Mouse (Mus musculus) urinary bladder, postnatal 4 days (tissue): ENCODE results near the gene Emid1.

Experiments used
- DNase-seq, 2 experiments: peaks; one replicate each; pipeline ENCODE4 v3.0.0; 2021 to 2022; ENCODE audit warnings: low spot score in 2 of 2

Gene Emid1

GRCm38 (mm10) chr11:5151680-5152337 is at the start of gene Emid1:
Gene Emid1, minus strand, starts transcription at chr11:5152257.
- no peak for DNase-seq

GRCm38 (mm10) chr11:5199879-5200278 is 47.8 kb upstream of the Emid1 start:
- no peak for DNase-seq

GRCm38 (mm10) chr11:5197068-5197467 is 45.0 kb upstream of the Emid1 start:
- no peak for DNase-seq

- no peak for DNase-seq
Observed at GRCm38 (mm10) chr11:5196583-5196982, 44.5 kb upstream of the Emid1 start.

- DNase-seq: no peak
Observed at GRCm38 (mm10) chr11:5193576-5193881, 41.5 kb upstream of the Emid1 start.

- DNase-seq: no peak
Observed at GRCm38 (mm10) chr11:5192840-5193575, 41.0 kb upstream of the Emid1 start.

- DNase-seq: no peak
Observed at GRCm38 (mm10) chr11:5192084-5192516, 40.0 kb upstream of the Emid1 start.

- no peak for DNase-seq
Observed at GRCm38 (mm10) chr11:5189239-5189933, 37.3 kb upstream of the Emid1 start.

GRCm38 (mm10) chr11:5188170-5188569 is 36.1 kb upstream of the Emid1 start:
- no peak for DNase-seq

GRCm38 (mm10) chr11:5184832-5185231 is 32.8 kb upstream of the Emid1 start:
- DNase-seq: no peak

- no peak for DNase-seq
Observed at GRCm38 (mm10) chr11:5184250-5184649, 32.2 kb upstream of the Emid1 start.

- DNase-seq: no peak
Observed at GRCm38 (mm10) chr11:5182870-5183269, 30.8 kb upstream of the Emid1 start.

GRCm38 (mm10) chr11:5181850-5182404 is 29.9 kb upstream of the Emid1 start:
- DNase-seq: peak; percentile 73 to 90

GRCm38 (mm10) chr11:5179391-5179790 is 27.3 kb upstream of the Emid1 start:
- DNase-seq: no peak

- DNase-seq: no peak
Observed at GRCm38 (mm10) chr11:5177171-5177570, 25.1 kb upstream of the Emid1 start.

- DNase-seq: no peak
Observed at GRCm38 (mm10) chr11:5176685-5177084, 24.6 kb upstream of the Emid1 start.

- DNase-seq: no peak
Observed at GRCm38 (mm10) chr11:5175866-5176265, 23.8 kb upstream of the Emid1 start.

GRCm38 (mm10) chr11:5175141-5175540 is 23.1 kb upstream of the Emid1 start:
- DNase-seq: no peak

- DNase-seq: no peak
Observed at GRCm38 (mm10) chr11:5172861-5173260, 20.8 kb upstream of the Emid1 start.

- DNase-seq: no peak
Observed at GRCm38 (mm10) chr11:5167311-5167710, 15.3 kb upstream of the Emid1 start.

- peak in 1 of 2 experiments; percentile 38 for DNase-seq
Observed at GRCm38 (mm10) chr11:5165471-5165916, 13.4 kb upstream of the Emid1 start.

- DNase-seq: no peak
Observed at GRCm38 (mm10) chr11:5164310-5164709, 12.3 kb upstream of the Emid1 start.
